Mouse (Mus musculus): Measurements from ENCODE around the gene Raver1.

DNA sequence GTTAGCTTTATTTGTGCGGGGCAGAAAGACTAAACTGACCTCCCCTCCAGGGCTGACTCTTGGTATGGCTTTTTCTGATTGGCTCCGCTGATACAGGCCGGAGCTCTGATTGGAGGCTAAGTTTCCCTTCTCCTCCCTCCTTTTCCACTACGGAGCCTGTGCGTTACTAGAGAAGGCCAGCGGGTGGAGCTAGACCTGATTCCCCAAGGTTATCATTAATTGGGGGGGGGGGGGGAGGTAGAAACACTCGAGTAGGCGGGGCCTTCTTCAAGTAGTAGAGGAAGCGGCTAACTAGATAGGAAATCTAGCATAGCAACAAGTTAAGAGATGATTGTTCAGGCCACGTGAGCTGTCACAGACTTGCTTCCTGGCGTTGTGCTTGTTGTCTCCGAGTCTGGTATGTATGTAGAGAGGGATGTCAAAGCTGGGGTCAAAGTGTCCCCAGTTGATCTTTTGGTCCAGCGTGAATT is 61.0 kb downstream of the Raver1 start:
- peak; percentile 12 for TF ChIP-seq CTCF (IDR thresholded peaks at IDR 0.05; ENCODE audit: control insufficient read depth, insufficient read depth, insufficient read length)
- TF ChIP-seq USF1 (IDR thresholded peaks at IDR 0.05; ENCODE audit: low read depth), result peak; percentile 31
- TF ChIP-seq MYOD1 (IDR thresholded peaks at IDR 0.05; ENCODE audit: control insufficient read depth, insufficient read length, low read depth), result no peak
